Mouse (Mus musculus) stomach, postnatal 0 days (tissue): Measurements from ENCODE around the gene Sec24c. TPM values are rescaled to one million over a fixed set of nuclear protein-coding genes. Genes with fewer than 3 reads are reported as not detected.
A peak's percentile ranks its signal among the peaks of the same experiment; 100 is the strongest.

ENCODE experiments used
- ATAC-seq: fragments of 200-750 bp; cut with Nextera tagmentation; 2 replicates; pipeline ENCODE4 v1.8.0; 2017; ENCODE audit not compliant: low FRiP score, low TSS enrichment
- DNase-seq: peaks from one replicate; pipeline ENCODE4 v3.0.0-alpha.2; 2016; ENCODE audit warnings: low spot score
- H3K27ac ChIP-seq: fragments of 300-500 bp; sonication (generic); replicated peaks from 2 replicates; pipeline ENCODE4 v1.5.1; 2014; ENCODE audit warnings: mild to moderate bottlenecking, control low read depth
- H3K27me3 ChIP-seq: fragments of 300-500 bp; sonication (generic); 2 replicates; pipeline ENCODE4 v1.6.1; 2014; ENCODE audit warnings: low read length; ENCODE audit not compliant: control insufficient read depth, insufficient read depth
- H3K36me3 ChIP-seq: fragments of 300-500 bp; sonication (generic); 2 replicates; pipeline ENCODE4 v1.6.1; 2014; ENCODE audit warnings: low read length, mixed read lengths; ENCODE audit not compliant: control insufficient read depth, insufficient read depth
- H3K4me1 ChIP-seq: fragments of 300-500 bp; sonication (generic); replicated peaks from 2 replicates; pipeline ENCODE4 v1.6.1; 2014; ENCODE audit warnings: antibody characterized with exemption; ENCODE audit not compliant: control insufficient read depth, insufficient read depth
- H3K4me2 ChIP-seq: fragments of 300-500 bp; sonication (generic); replicated peaks from 2 replicates; pipeline ENCODE4 v1.6.1; 2014; ENCODE audit warnings: low read depth, mild to moderate bottlenecking, control low read depth, moderate library complexity
- H3K4me3 ChIP-seq: fragments of 300-500 bp; sonication (generic); 2 replicates; pipeline ENCODE4 v1.5.1; 2014; ENCODE audit warnings: low read depth, low read length, control low read depth
- H3K9ac ChIP-seq: fragments of 300-500 bp; sonication (generic); 2 replicates; pipeline ENCODE4 v1.6.1; 2014; ENCODE audit warnings: mild to moderate bottlenecking, low read length, control low read depth, mixed read lengths
- H3K9me3 ChIP-seq: fragments of 300-500 bp; sonication (generic); 2 replicates; pipeline ENCODE4 v1.6.1; 2016; ENCODE audit warnings: low read length; ENCODE audit not compliant: control insufficient read depth
- CTCF ChIP-seq: IDR thresholded peaks from 2 replicates; pipeline ENCODE4 v1.5.1; 2016; ENCODE audit warnings: antibody characterized with exemption, low read depth, mild to moderate bottlenecking, moderate library complexity
- EP300 ChIP-seq: optimal IDR thresholded peaks from 2 replicates; pipeline ENCODE3; 2016; ENCODE audit warnings: antibody characterized with exemption
- WGBS: fragments of 180-500 bp; shearing (Covaris S2); extraction: QIAGEN DNeasy Blood & Tissue Kit; methylation state at CpG from one replicate; pipeline ENCODE4 v1.1.7; 2014; 5-methylcytosine and 5-hydroxymethylcytosine counted together
- polyA plus RNA-seq: library from polyadenylated mRNA; unstranded; fragments of >200 nt; fragmentation: Nextera tagmentation; extraction: Ambion mirVana; gene quantifications from 2 replicates; pipeline ENCODE4 v1.2.1, GENCODE M21; 2015

Sec24c gene
- polyA plus RNA-seq, 1 experiment from 2014 or later = 41.4 TPM

GRCm38 (mm10) chr14:20691772-20692171 is 17.7 kb downstream of the Sec24c start:
- Histone ChIP-seq H3K36me3 (peaks cover 55% of the 10 kb centered on the region), H3K4me1 (peaks cover 6% of the 10 kb centered on the region), H3K9ac (no peak overlapping the region), H3K27me3 (no peaks in the 10 kb centered on the region), H3K9me3 (no peaks in the 10 kb centered on the region), H3K4me2 (no peak overlapping the region), H3K27ac (no peak overlapping the region), H3K4me3 (no peak overlapping the region)
- ATAC-seq (no peak), DNase-seq (no peak)
- no peak for TF ChIP-seq EP300
- no peak for TF ChIP-seq CTCF
- WGBS = 90% methylated on average over 6 of the region's 6 CpGs

GRCm38 (mm10) chr14:20693589-20694101 is 19.5 kb downstream of the Sec24c start:
- Histone ChIP-seq H3K4me3 (no peak overlapping the region), H3K4me2 (no peak overlapping the region), H3K9me3 (no peaks in the 10 kb centered on the region), H3K27me3 (no peaks in the 10 kb centered on the region), H3K4me1 (peaks cover 6% of the 10 kb centered on the region), H3K9ac (no peak overlapping the region), H3K27ac (no peak overlapping the region), H3K36me3 (peaks cover 37% of the 10 kb centered on the region)
- no peak for ATAC-seq
- TF ChIP-seq EP300 = no peak
- DNase-seq = no peak
- 89% methylated on average over 10 of the region's 10 CpGs for WGBS

- no peaks in the 10 kb centered on the region for H3K27me3 ChIP-seq
- no peak for DNase-seq
- WGBS = 44% methylated on average over 13 of the region's 13 CpGs
- peak overlapping the region; percentile 90 for H3K9ac ChIP-seq
- H3K27ac ChIP-seq = peak overlapping the region; percentile 98
- H3K4me3 ChIP-seq = peak overlapping the region; percentile 94
- H3K36me3 ChIP-seq = peaks cover 31% of the 10 kb centered on the region
- peak; percentile 10; the same call in 1 of the 2 replicates for ATAC-seq
- H3K4me1 ChIP-seq = peaks cover 6% of the 10 kb centered on the region
- TF ChIP-seq EP300 (no peak), CTCF (no peak)
- H3K4me2 ChIP-seq = peak overlapping the region; percentile 74
- no peaks in the 10 kb centered on the region for H3K9me3 ChIP-seq
Observed at GRCm38 (mm10) chr14:20694185-20694883, 20.2 kb downstream of the Sec24c start.

DNA sequence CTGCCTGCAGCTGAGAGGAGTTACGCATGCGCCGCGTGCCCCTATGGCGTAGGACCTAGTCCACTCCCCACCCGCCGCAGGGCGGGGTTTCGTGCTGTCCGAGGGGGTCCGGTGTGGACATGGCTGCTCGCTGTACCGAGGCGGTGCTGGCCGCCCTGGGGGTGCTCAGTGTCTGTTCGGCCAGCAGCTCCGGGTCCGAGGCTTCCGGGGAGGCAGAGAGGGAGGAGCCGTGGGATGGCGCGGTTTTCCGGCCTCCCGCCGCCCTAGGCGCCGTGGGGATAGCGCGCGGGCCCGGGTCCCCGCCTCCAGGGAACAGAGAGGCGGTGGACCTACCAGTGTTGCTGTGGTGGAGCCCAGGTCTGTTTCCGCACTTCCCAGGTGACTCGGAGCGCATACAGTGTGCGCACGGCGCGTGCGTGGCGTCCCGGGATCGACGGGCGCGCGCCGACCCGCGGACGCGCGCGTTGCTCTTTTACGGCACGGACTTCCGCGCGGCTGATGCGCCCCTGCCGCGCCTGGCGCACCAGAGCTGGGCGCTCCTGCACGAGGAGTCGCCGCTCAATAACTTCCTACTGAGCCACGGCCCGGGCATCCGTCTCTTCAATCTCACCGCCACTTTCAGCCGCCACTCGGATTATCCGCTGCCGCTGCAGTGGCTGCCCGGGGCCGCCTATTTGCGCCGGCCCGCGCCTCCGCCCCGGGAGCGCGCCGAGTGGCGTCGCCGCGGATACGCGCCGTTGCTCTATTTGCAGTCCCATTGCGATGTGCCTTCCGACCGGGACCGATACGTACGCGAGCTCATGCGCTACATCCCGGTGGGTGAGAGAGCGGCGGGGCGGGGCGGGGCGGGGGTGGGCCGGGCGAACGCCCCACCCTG is 21.0 kb downstream of the Sec24c start, which contains the start of gene Fut11:
TSS of gene Fut11 (plus strand) at position 85 of the 877 bp plus-strand sequence.
- peak within 1 kb of the TSS; percentile 90 for H3K9ac ChIP-seq

GRCm38 (mm10) chr14:20695761-20696520 is 21.8 kb downstream of the Sec24c start:
- ATAC-seq = 0 out of 2 replicates have a peak, but pooled peaks have one; percentile 5
- no peaks in the 10 kb centered on the region for H3K9me3 ChIP-seq
- no peak for TF ChIP-seq CTCF
- TF ChIP-seq EP300 = no peak
- H3K27ac ChIP-seq = peak overlapping the region; percentile 98
- peak overlapping the region; percentile 94 for H3K4me3 ChIP-seq
- peak overlapping the region; percentile 74 for H3K4me2 ChIP-seq
- peaks cover 6% of the 10 kb centered on the region for H3K4me1 ChIP-seq
- no peak for DNase-seq
- WGBS = 8% methylated on average over 27 of the region's 27 CpGs
- H3K9ac ChIP-seq = peak overlapping the region; percentile 90
- peaks cover 25% of the 10 kb centered on the region for H3K36me3 ChIP-seq
- no peaks in the 10 kb centered on the region for H3K27me3 ChIP-seq

More for the DNA sequence above, 21.0 kb downstream of the Sec24c start, which contains the start of gene Fut11:
- Histone ChIP-seq H3K27me3 (no peaks in the 10 kb centered on the region), H3K9me3 (no peaks in the 10 kb centered on the region), H3K4me2 (peak within 1 kb of the TSS; percentile 74), H3K4me1 (peaks cover 6% of the 10 kb centered on the region), H3K4me3 (peak within 1 kb of the TSS; percentile 94), H3K36me3 (peaks cover 29% of the 10 kb centered on the region), H3K27ac (peak within 1 kb of the TSS; percentile 98)
- under 1% methylated on average over 83 of the region's 111 CpGs for WGBS
- DNase-seq (peak; percentile 88), ATAC-seq (peak; percentile 91)
- no peak for TF ChIP-seq EP300
- TF ChIP-seq CTCF = no peak
